Mouse (Mus musculus) ES-E14 (cell line): ENCODE data around the gene Utrn. TPM values are rescaled to one million over a fixed set of nuclear protein-coding genes. Genes with fewer than 3 reads are reported as not detected.

Source experiments
- DNase-seq: peaks from one replicate; pipeline ENCODE4 v3.0.0-alpha.2; 2013; ENCODE audit warnings: low read depth, low spot score
- H3K27ac ChIP-seq: 2 replicates; pipeline ENCODE4 v1.5.1; 2012; ENCODE audit warnings: low read depth, mild to moderate bottlenecking, low read length, moderate library complexity, mixed read lengths; ENCODE audit not compliant: poor library complexity, insufficient read depth, severe bottlenecking
- H3K36me3 ChIP-seq: 2 replicates; pipeline ENCODE4 v1.6.1; 2012; ENCODE audit warnings: mild to moderate bottlenecking, low read length, moderate library complexity, mixed read lengths; ENCODE audit not compliant: control insufficient read depth, poor library complexity, insufficient read depth, severe bottlenecking
- H3K4me1 ChIP-seq, 2 experiments: fragments of 150-350 bp in 1 of 2; sonication (generic) in 1 of 2; 2 replicates each; pipeline ENCODE4 v1.6.1; 2012; ENCODE audit warnings: low read length in 2 of 2, mild to moderate bottlenecking in 1 of 2, mixed read lengths in 1 of 2; ENCODE audit not compliant: control insufficient read depth in 2 of 2, insufficient read depth in 2 of 2, poor library complexity in 1 of 2
- H3K4me3 ChIP-seq, 2 experiments: fragments of 150-350 bp in 1 of 2; sonication (generic) in 1 of 2; 2 replicates each; pipeline ENCODE4 v1.5.1; 2012; ENCODE audit warnings: low read length in 2 of 2, low read depth in 1 of 2, mild to moderate bottlenecking in 1 of 2, mixed read lengths in 1 of 2; ENCODE audit not compliant: insufficient read depth in 1 of 2, poor library complexity in 1 of 2, severe bottlenecking in 1 of 2
- H3K9ac ChIP-seq: 2 replicates; pipeline ENCODE4 v1.6.1; 2012; ENCODE audit warnings: low read depth, mild to moderate bottlenecking, low read length, mixed read lengths; ENCODE audit not compliant: poor library complexity, insufficient read depth, severe bottlenecking
- H3K9me3 ChIP-seq: fragments of 150-350 bp; sonication (generic); 2 replicates; pipeline ENCODE4 v1.6.1; 2012; ENCODE audit warnings: low read depth, mild to moderate bottlenecking, low read length; ENCODE audit not compliant: control insufficient read depth, insufficient read depth
- CHD2 ChIP-seq: IDR thresholded peaks from 2 replicates; pipeline ENCODE4 v1.6.1; 2014; ENCODE audit warnings: mild to moderate bottlenecking, low read depth, low read length, inconsistent platforms
- HCFC1 ChIP-seq: IDR thresholded peaks from 2 replicates; pipeline ENCODE4 v1.6.1; 2012; ENCODE audit warnings: low read length, inconsistent platforms, borderline replicate concordance; ENCODE audit not compliant: insufficient read depth
- MAFK ChIP-seq: IDR thresholded peaks from 2 replicates; pipeline ENCODE4 v1.6.1; 2014; ENCODE audit warnings: mild to moderate bottlenecking, low read depth, low read length, inconsistent platforms; ENCODE audit not compliant: insufficient read depth
- ZC3H11A ChIP-seq: IDR thresholded peaks from 2 replicates; pipeline ENCODE4 v1.6.1; 2012; ENCODE audit warnings: low read depth, mild to moderate bottlenecking, inconsistent platforms, low read length, borderline replicate concordance
- ZNF384 ChIP-seq: IDR thresholded peaks from 2 replicates; pipeline ENCODE4 v1.6.1; 2012; ENCODE audit warnings: low read depth, low read length, inconsistent platforms
- in situ Hi-C, 2 experiments: fragments of 600-800 bp; cut with MboI; formaldehyde crosslinking; loops; one replicate each; pipeline ENCODE4 v1.15.1; 2025; ENCODE audit warnings: low sequenced_read_pairs in 2 of 2, inconsistent platforms in 1 of 2; ENCODE audit not compliant: unreplicated experiment in 2 of 2
- total RNA-seq: library from RNA; depleted of rRNA; stranded (reverse); fragments of 300-350 nt; gene quantifications from 2 replicates; pipeline ENCODE4 v1.2.3, GENCODE M21; 2012

Gene Utrn
- total RNA-seq, 1 experiment, result 66.9 TPM

DNA sequence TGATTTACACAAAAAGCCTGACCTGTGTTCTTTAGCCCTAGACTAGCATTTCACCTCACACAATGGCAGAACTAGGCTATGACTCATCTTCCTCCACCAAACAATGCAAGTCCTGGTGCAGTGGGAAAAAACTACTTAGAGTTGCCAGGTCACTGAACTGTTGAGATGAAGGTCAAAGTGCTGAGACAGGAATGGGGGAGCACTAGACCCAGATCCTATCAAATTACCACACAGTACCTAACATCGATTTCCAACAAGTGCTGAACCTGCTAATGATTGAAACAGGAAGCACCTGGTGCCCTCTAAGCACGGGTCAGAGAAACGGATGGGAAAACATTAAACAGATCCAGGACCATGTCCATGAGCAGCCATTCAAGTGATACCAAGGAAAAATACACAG is 59.5 kb downstream of the Utrn start:
- H3K4me3 ChIP-seq, result no peak overlapping the region
- in situ Hi-C loops, result no loop called here
- DNase-seq, result no peak
- H3K27ac ChIP-seq, result no peak overlapping the region
- peaks cover 4 to 21% of the 10 kb centered on the region in 2 experiments; a peak in 2 of 4 replicates for H3K4me1 ChIP-seq
- no peaks in the 10 kb centered on the region for H3K36me3 ChIP-seq
- H3K9ac ChIP-seq, result no peak overlapping the region
- 0 out of 2 replicates have a peak, but pooled peaks have one; percentile 11 for TF ChIP-seq MAFK
- no peak for TF ChIP-seq HCFC1
- no peak for TF ChIP-seq CHD2
- no peaks in the 10 kb centered on the region for H3K9me3 ChIP-seq

- no peak for DNase-seq
- in situ Hi-C loops, result no loop called here
These were observed 60.7 kb downstream of the Utrn start for GRCm38 (mm10) chr10:12808467-12808866.

DNA sequence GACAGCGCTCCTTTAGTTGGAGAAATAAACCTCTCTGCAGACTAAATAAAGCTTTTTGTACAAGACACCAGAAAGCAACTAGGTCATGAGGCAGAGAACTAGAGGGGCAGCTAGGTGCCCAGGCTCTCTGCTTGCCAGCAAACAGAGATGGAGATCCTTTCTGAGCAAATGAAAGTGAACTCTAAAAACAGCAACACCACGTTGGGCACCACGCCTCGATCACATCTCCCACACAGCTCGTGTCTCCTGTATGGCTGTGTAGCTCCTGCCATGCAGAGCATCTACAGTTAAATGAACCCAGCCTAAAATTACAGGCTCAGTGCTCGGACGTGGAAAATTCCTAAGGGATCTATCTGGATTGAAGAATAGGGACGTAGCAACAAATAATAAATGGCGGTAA is 61.5 kb downstream of the Utrn start:
- H3K36me3 ChIP-seq, result no peaks in the 10 kb centered on the region
- TF ChIP-seq HCFC1 (no peak), ZNF384 (no peak), CHD2 (no peak), ZC3H11A (no peak), MAFK (no peak)
- H3K9ac ChIP-seq, result no peak overlapping the region

More at GRCm38 (mm10) chr10:12808467-12808866, 60.7 kb downstream of the Utrn start:
- Histone ChIP-seq H3K36me3 (no peaks in the 10 kb centered on the region), H3K27ac (no peak overlapping the region), H3K4me3 (no peak overlapping the region), H3K9ac (no peak overlapping the region), H3K4me1 (peaks cover 4 to 20% of the 10 kb centered on the region in 2 experiments; a peak in 2 of 4 replicates), H3K9me3 (no peaks in the 10 kb centered on the region)
- TF ChIP-seq HCFC1, result no peak

GRCm38 (mm10) chr10:12805826-12806225 is 63.3 kb downstream of the Utrn start:
- TF ChIP-seq MAFK (no peak), ZNF384 (no peak), HCFC1 (no peak), CHD2 (no peak), ZC3H11A (no peak)
- DNase-seq, result no peak
- in situ Hi-C loops, result no loop called here
- Histone ChIP-seq H3K4me1 (peaks cover 4 to 10% of the 10 kb centered on the region in 2 experiments; a peak in 2 of 4 replicates), H3K4me3 (no peak overlapping the region), H3K9ac (no peak overlapping the region), H3K27ac (no peak overlapping the region), H3K36me3 (no peaks in the 10 kb centered on the region), H3K9me3 (no peaks in the 10 kb centered on the region)

More for the DNA sequence above, 61.5 kb downstream of the Utrn start:
- no peak overlapping the region for H3K27ac ChIP-seq
- peaks cover 4 to 16% of the 10 kb centered on the region in 2 experiments; a peak in 2 of 4 replicates for H3K4me1 ChIP-seq
- in situ Hi-C loops, result no loop called here
- no peak overlapping the region for H3K4me3 ChIP-seq
- no peak for DNase-seq
- no peaks in the 10 kb centered on the region for H3K9me3 ChIP-seq

- TF ChIP-seq HCFC1, result no peak
- TF ChIP-seq MAFK, result no peak
- TF ChIP-seq CHD2, result no peak
- no peak for TF ChIP-seq ZNF384
- TF ChIP-seq ZC3H11A, result no peak
- in situ Hi-C loops, result no loop called here
- Histone ChIP-seq H3K4me3 (no peak overlapping the region), H3K9ac (no peak overlapping the region), H3K9me3 (no peaks in the 10 kb centered on the region), H3K36me3 (no peaks in the 10 kb centered on the region), H3K4me1 (peaks cover 1 to 6% of the 10 kb centered on the region in 2 experiments; a peak in 1 of 4 replicates), H3K27ac (no peak overlapping the region)
- no peak for DNase-seq
These were observed 65.2 kb downstream of the Utrn start for GRCm38 (mm10) chr10:12803939-12804338.
